Mouse (Mus musculus) T-cell, adult 2 months (primary cell): Measurements from ENCODE around the gene Ypel5.

Source experiments
- DNase-seq: peaks from one replicate; pipeline ENCODE4 v3.0.0; 2022; ENCODE audit warnings: low spot score

The Ypel5 gene

DNA sequence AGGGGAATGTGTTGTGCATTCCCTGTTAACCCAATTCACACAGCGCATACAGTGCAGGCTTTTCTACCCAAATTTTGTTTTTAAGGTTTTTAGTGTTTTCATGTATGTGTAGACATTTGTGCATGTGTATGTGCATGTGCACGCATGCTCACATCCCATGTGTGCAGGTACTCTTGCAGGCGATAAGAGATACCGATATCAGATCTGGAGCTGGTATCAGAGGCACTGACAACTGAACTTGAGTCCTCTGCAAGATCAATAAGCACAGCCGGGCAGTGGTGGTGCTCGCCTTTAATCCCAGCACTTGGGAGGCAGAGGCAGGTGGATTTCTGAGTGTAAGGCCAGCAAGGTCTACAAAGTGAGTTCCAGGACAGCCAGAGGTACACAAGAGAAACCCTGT is 8.1 kb downstream of the Ypel5 start:
- no peak for DNase-seq

DNA sequence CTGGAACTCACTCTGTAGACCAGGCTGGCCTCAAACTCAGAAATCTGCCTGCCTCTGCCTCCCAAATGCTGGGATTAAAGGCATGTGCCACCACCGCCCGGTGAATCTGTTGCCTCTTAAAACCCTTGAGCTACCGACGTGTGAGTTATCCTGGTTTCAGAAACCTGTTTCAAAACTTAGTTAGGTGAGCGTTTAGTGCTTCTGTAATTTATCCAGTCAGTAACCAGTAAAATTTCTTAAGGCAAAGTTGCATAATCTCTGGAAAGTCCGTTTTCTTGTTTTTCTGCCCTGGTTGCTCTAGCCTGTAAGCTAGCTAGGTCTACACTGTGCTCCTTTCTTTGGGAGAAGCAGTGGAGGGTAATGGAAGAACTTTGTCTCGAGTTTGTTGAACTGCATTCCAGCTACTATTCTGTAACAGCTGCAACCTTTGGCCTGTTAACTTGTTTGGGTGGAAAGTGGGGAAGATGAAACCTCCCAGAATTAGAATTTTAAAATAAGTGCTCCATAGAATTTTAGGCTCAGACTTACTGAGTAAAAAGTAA is 8.8 kb downstream of the Ypel5 start:
- DNase-seq: no peak

DNA sequence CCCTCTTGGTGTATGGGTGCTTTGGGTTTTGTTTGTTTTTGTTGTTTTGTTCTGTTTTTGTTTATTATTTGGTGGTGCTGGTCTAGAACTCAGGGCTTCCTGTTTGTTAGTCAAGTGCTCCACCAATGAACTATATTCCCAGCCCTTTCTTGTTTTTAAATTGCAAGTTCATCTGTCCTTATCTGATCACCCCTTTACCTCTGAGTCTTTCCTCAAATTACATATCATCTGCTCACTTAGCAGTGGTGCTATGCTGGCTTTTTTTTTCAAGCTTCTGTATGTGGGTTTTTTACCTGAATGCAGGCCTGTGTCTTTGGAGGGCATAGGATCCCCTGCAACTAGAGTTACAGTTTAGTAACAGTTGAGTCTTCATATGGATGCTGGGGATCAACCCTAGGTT is 9.3 kb downstream of the Ypel5 start:
- DNase-seq: no peak

DNA sequence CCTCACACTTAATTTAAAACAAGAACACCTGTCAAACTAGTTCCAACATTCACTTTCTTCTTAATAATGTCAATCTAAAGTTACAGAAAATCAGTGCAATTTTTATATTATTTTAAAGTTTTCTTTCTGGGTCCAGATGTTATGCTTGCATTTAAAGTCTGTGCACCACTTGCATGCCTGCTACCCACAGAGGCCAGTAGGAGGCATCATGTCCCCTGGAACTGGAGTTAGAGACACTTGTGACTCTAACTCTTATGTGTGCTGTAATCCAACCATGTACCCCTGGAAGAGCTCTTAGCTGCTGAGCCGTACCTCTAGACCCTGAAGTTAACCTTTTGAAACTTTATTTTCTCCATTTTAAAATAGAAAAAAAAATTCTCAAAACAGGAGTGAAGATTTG is 19.0 kb downstream of the Ypel5 start:
- DNase-seq: no peak

- DNase-seq: peak; percentile 48
Observed at GRCm38 (mm10) chr17:72857677-72858633, 21.7 kb downstream of the Ypel5 start.

DNA sequence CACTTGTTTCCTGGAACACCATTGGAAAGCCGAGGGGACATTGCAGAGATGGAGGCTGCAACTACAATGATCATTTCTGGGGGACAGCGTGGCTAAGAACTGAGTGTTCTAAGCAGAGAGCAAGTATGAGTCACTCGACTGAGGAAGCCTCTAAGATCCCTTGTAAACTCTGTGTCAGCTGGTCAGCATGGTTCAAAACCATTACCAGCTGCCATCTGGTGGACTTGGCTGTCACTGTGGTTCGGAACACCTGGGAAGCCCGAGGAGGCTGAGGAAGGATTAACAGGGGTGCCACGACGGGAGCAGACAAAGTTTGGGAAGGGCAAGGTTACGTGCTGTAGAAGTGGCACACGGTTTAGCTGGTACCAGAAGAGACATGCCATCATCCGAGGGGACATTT is 27.0 kb downstream of the Ypel5 start:
- no peak for DNase-seq

DNA sequence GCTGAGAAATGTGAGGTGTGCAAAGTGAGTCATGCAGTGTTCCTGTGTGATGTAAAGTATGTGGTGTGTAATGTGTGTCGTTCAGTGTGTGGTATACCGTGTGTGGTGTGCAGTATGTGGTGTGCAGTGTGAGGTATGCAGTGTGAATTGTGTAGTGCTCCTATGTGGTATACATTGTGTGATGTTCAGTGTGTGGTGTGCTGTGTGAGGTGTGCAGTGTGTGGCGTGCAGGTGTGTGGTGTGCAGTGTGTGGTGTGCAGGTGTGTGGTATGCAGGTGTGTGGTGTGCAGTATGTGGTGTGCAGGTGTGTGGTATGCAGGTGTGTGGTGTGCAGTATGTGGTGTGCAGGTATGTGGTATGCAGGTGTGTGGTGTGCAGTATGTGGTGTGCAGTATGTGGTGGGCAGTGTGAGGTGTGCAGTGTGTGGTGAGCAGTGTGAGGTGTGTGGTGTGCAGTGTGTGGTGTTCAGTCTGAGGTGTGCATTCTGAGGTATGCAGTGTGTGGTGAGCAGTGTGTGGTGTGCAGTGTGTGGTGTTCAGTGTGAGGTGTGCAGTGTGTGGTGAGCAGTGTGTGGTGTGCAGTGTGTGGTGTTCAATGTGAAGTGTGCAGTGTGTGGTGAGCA is 30.5 kb downstream of the Ypel5 start:
- no peak for DNase-seq

- DNase-seq: no peak
Observed at GRCm38 (mm10) chr17:72868181-72868580, 31.9 kb downstream of the Ypel5 start.

- DNase-seq: no peak
Observed at GRCm38 (mm10) chr17:72878979-72879378, 42.7 kb downstream of the Ypel5 start.

- DNase-seq: no peak
Observed at GRCm38 (mm10) chr17:72880156-72880555, 43.9 kb downstream of the Ypel5 start.

GRCm38 (mm10) chr17:72881051-72881450 is 44.8 kb downstream of the Ypel5 start:
- DNase-seq: no peak

DNA sequence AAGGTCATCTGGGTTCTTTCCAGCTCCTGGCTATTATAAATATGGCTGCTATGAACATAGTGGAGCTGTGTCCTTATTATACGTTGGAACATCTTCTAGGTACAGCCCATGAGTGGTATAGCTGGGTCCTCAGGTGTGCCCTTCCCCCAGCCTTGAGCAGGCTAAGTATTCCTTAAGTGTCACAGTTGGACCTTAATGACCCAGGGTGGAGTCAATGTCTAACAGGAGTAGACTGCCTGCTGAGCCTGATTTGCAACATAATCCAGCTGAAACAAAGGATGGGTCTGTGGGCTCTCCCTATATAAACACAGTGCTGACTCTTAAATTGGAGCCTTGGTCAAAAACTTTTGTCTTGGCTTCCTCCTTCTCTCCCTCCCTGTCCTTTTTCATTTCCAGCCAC is 45.6 kb downstream of the Ypel5 start:
- DNase-seq: no peak

GRCm38 (mm10) chr17:72889556-72890397 is 53.5 kb downstream of the Ypel5 start:
- peak; percentile 63 for DNase-seq

- DNase-seq: no peak
Observed at GRCm38 (mm10) chr17:72890398-72890898, 54.2 kb downstream of the Ypel5 start.

GRCm38 (mm10) chr17:72891556-72891955 is 55.3 kb downstream of the Ypel5 start:
- DNase-seq: no peak

- DNase-seq: no peak
Observed at GRCm38 (mm10) chr17:72895506-72895905, 59.3 kb downstream of the Ypel5 start.

DNA sequence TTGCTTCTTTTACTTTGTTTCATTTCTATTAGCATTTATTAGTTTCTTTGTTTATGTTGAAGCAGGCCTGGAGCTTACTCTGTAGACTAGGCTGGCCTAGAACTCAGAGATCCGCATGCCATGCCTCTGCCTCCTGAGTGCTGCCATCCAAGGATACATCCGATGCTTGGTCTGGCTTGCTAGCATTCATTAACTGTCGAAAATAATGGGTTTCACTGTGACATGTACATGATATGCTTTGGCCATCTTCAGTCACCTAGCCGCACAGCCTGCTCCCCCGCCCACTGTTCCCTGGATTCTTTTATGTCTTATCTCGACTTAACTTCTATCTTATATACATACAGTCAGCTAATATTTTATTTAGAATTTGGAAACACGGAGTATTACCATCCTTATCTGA is 60.8 kb downstream of the Ypel5 start:
- DNase-seq: no peak

DNA sequence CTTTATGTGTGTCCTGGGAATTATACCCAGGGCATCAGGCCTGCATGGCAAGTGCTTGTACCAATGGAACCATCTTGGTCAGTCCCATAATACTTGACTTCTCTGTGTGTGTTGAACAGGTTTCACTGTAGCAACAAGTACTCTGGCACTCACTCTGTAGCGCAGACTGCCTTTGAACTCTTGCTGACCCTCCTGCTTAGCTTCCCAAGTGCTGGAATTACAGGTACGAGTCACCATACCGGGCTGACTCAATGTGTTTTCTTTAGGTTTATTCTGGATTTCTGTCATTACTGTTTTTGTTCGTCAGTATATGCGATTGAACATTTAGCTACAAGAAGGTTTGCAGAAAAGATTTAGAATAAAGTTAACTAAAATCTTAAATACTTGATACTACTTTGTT is 61.7 kb downstream of the Ypel5 start:
- DNase-seq: no peak

DNA sequence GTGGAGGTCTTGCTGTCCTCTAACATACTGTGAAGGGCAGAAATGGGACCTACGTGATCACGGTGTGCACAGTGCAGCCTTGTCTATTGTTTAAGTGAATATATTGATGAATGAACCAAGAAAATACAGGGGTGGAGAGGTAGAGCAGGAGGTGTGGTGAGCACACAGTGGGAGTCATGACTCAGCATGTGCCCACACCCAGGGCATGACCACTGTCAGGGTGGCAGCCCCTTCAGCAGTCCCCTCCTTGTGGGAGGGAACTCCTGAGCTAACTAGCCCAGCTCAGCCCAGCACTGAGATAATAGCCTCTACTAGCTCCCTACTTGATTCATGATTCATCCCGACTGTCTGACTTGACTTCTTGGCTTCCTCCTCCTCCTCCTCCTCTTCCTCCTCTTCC is 62.5 kb downstream of the Ypel5 start:
- DNase-seq: no peak
